Mouse (Mus musculus) CH12F3 (cell line): Measurements from ENCODE around the gene Crim1.

Source experiments
- in situ Hi-C: fragments of 300-500 bp; cut with MboI; formaldehyde crosslinking; loops from 2 replicates; pipeline ENCODE4 v1.14.3; 2020; ENCODE audit warnings: low sequenced_read_pairs

Crim1 gene

DNA sequence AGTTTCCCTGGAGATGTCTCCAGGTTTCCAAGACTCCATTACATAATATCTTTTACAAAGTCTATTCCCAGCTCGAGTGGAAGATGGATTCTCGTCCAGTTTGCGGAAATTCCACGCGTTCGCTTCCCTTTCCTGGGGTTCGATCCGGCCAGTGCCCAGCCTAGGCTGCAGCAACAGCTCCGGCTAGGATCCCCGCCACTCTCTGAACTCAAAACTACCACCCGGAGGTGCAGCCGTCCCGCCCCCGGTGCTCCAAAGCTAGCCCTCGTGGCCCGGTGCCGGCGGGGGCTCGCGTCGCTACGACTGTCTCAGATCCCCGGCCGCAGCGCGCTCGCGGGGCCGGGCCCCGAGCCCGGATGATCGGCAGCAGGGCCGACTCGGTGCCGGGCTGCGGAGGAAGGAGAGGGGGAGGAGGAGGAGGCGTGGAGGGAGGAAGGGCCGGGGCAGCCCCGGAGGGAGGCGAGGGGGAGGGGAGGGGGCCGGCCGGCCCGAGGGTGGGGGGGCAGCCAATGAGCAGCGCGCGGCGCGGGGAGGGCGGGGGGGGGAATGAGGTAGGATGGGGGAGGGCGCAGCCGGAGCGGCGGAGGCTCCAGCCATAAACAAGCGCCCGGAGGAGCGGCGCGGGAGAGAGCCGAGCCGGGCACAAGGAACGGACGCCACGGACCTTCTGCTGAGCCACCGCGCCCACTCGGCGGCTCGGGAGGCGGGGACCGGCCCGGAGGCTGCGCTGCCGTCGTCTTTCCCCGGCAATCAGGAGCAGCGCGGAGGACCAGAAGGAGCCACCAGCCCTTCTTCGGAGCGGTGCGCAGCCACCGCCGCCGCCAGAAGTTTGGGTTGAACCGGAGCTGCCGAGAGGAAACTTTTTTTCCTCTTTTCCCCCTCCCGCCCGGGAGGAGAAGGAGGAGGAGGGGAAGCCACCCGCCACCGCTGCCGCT, at the start of gene Crim1:
Gene Crim1, plus strand, starts transcription at position 623 of the 935 bp plus-strand sequence.
- in situ Hi-C loops = loop anchor here (5.0 kb wide), 1 partner anchor 237 kb away; no protein-coding TSS in a partner anchor

- in situ Hi-C loops = no loop called here
Observed at GRCm38 (mm10) chr17:78151479-78152282, 48.4 kb upstream of the Crim1 start.

GRCm38 (mm10) chr17:78163278-78163677, 36.8 kb upstream of the Crim1 start:
- in situ Hi-C loops = no loop called here

- in situ Hi-C loops = no loop called here
Observed at GRCm38 (mm10) chr17:78163724-78164236, 36.3 kb upstream of the Crim1 start.

DNA sequence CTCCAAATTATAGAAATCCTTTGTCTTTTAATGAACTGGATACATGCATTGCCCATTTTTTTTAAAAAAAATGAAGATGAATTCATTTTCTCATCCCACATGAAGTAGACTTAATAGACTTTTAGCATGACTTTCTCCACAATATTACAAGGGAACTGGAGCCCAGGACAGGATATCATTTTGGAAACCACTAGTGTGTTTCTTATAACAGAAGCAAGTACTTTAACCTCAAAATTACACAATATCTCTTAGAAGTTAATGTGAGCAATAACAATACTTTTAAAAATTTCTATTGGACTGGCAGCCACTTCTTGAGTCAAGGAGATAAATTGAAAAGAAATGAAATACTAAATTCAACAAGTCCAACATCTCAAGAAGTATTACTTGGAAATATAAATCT, 34.2 kb upstream of the Crim1 start:
- in situ Hi-C loops = no loop called here

DNA sequence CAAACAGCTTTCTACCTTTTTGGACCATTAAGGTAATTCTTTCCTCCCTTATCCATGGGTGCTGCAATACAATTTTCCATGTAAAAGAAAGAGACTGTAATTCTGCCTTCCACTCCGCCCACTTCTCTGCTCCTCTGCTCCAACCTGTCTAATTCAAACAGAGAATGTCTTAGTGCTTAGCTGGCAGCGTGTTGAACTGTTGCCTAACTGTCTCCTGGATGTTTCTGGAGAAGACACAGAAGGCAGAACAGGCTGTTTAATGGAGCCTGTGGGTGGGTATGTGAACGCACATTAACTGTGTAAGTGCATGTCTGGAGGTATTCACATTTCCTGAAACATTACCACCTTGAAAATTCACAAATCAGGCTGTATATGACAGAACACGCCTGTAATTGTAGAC, 33.5 kb upstream of the Crim1 start:
- in situ Hi-C loops = no loop called here

- in situ Hi-C loops = no loop called here
Observed at GRCm38 (mm10) chr17:78172371-78172770, 27.7 kb upstream of the Crim1 start.

DNA sequence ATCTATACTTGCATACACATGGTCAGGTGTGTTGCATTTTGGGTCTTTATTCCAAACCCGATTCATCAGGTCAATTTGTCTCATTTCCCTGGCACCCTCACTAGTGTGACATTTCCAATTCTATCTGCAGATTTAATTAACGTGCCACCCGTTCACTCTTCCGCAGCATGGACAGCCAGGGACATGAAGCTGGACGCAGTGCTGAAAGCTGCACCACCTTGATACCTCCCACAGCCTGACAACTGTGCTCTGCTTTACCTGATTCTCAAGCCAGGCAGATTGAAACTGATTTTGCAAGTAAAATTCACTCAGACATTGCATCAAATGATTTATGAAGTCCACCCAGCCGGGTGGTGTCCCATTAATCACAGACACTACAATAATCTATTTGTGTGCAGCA, 19.3 kb upstream of the Crim1 start:
- in situ Hi-C loops = no loop called here

DNA sequence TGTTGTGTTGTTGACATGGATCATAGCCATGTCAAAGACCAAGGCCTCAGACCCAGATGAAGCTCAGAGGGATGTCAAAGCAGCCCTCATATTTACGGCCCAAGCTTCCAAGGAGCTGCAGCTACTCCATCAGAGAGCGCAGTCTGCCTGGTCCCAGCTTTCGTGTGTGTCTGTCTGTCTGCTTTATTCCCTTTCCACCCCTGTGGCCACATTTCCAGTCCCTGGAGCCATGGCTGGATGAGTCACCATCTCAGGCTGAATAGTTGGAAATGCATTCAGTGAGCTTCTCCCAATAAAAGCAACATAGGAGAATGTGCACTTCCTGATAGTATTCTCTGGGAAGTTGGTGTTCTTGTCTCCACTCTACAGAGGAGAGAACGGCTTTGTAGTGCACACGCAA, 3.9 kb upstream of the Crim1 start:
- in situ Hi-C loops = loop anchor here (5.0 kb wide), 1 partner anchor 241 kb away; no protein-coding TSS in a partner anchor

- in situ Hi-C loops = loop anchor here (5.0 kb wide), 1 partner anchor 240 kb away; no protein-coding TSS in a partner anchor
Observed at GRCm38 (mm10) chr17:78197111-78197510, 2.9 kb upstream of the Crim1 start.

DNA sequence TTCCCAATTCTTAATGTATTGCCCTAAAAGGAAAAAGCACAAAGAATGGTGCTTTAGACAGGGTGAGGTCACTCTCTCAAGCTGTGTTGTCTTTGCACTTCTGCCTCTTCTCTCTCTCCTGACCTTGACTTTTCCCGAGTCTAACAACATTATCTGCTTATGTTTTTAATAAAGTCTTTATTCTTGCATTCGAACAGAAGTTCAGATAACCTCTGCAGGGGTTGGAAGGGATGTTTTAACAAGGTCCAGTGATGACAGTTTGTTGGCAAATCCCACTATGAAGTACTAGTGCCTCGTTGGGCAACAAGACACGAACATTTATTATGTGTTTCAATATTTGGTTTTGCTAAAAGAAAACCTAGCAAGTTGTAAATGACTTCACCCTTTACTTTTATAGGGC, 1.9 kb upstream of the Crim1 start:
- in situ Hi-C loops = loop anchor here (5.0 kb wide), 1 partner anchor 239 kb away; no protein-coding TSS in a partner anchor

GRCm38 (mm10) chr17:78198820-78199219, 1.2 kb upstream of the Crim1 start:
- in situ Hi-C loops = loop anchor here (5.0 kb wide), 1 partner anchor 238 kb away; no protein-coding TSS in a partner anchor

DNA sequence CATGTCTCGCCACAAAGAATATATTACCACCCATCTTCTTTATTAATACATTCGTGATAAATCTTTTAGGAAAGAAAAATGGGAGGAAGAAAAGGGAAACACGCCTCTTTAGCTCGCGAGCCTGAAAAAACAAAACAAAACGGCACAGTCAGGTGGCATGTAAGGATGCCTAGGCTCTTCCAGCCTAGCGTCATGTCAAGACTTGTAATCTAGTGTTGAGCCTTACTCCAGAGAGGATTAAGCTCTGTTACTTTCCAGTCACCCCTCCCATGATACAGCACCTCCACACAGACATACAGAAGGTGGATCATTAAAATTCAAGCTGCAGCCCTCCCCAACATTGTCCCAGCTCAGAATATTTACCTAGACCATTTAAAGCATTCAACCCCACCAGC, 820 bp upstream of the Crim1 start:
- in situ Hi-C loops = loop anchor here (5.0 kb wide), 1 partner anchor 238 kb away; no protein-coding TSS in a partner anchor

DNA sequence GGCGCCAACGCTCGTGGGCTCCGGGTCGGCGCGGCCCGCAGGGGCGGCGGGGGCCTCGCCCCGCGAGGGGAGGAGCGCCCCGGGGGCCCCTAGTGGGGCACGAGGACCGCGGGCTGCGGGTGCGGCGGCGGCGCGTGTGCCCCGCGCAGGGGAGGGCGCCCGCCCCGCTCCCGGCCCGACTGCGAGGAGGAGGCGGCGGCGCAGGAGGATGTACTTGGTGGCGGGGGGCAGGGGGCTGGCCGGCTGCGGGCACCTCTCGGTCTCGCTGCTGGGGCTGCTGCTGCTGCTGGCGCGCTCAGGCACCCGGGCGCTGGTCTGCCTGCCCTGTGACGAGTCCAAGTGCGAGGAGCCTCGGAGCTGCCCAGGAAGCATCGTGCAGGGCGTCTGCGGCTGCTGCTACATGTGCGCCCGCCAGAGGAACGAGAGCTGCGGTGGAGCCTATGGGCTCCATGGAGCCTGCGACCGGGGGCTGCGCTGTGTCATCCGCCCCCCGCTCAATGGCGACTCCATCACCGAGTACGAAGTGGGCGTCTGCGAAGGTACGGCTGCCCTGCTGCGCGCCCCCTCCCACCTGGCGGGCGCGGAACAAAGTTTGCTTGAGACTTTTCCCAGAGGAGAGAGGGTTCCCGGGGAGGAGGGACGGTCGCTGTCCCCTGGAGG, 643 bp downstream of the Crim1 start:
- in situ Hi-C loops = no loop called here

DNA sequence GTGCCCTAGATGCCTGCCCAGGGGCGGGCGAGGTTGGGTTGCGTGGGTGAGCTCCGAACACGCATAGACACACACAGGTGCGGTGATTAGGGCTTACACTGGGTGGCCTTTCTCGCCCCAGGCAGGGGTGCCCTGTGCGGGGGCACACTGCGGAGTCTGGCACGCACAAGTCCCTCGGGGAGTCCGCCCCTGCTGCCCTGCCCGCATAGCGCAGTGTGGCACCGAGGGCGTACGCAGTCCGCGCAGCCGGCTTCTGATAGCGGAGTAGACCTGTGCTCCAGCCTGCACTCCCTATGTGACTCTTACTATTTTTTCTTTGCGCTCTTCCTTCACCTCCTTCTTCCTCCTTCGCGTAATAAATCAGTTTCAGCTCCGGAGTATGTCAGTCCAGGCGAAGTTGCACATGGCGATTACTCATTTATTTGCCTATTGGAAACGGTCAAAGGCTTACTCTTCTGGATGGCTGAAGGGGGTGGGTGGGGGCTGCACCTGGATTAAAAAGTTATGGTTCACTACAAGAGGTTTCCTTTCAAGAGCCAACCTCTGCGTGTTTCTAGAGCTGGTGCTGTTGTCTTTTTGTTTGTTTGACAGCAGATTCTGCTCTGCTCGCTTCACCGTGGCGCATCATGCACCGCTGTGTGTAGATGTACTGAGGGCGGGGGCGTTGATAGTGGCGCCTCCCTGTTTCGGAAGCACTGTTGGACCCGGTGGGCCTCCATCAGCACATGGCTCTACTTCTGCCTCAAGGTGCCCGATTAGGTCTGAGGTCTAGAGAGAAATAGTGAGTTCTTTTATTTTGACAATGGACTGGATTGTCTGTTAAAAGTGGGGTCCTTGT, 1.4 kb downstream of the Crim1 start:
- in situ Hi-C loops = no loop called here

GRCm38 (mm10) chr17:78202221-78202620, 2.2 kb downstream of the Crim1 start:
- in situ Hi-C loops = no loop called here

DNA sequence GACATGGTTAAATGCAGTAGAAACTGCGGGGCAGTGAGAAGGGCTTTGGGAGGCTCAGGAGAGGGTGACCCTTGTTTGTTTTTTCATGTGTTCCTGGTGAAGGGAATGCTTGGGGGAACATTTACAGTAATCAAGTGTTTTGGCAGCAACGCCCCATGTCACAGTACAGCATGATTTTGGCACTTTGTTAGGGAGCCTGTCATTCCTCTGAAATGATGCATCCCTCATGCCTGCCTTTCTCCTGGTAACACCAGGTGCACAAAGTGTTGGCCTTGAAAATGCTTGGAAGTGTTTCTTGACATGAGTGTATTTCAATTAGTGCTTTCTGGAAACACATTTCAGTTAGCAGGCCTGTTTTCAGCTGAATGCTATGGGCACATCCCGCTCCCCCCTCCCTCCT, 2.7 kb downstream of the Crim1 start:
- in situ Hi-C loops = no loop called here

GRCm38 (mm10) chr17:78203478-78203877, 3.4 kb downstream of the Crim1 start:
- in situ Hi-C loops = no loop called here

- in situ Hi-C loops = no loop called here
Observed at GRCm38 (mm10) chr17:78206421-78206820, 6.4 kb downstream of the Crim1 start.

DNA sequence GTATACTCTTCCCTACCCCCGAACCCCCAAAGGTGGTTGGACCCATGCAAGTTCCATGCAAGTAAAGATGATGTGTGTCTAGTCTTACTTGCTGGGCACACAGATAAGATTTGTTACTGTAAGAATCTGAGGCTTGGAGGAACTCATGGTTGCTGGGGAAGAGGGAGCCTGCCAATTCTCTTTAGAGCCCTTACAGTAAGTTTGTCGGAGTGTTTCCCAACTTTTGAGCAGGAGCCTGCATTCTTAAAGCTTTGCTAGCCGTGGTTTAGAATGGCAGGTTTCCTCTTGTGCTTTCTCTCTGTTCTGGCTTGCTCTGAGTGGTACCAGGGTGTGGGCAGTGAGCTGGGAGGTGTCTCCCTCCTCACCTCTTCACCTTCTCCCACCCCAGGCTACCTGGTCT, 7.2 kb downstream of the Crim1 start:
- in situ Hi-C loops = no loop called here
